Mouse (Mus musculus) c-Kit-positive CD71-positive TER-119-positive erythroid progenitor cells, embryonic 14.5 days (primary cell): ENCODE data around the gene Lmbrd1.
"Not testable (repeated sequence)": the region's sequence is repeated elsewhere in the genome, so short reads cannot be mapped to it uniquely, and the experiment has no call there.

ENCODE experiments used
- DNase-seq: peaks from one replicate; pipeline ENCODE4 v3.0.0-alpha.2; 2013; ENCODE audit warnings: low spot score

The Lmbrd1 gene

GRCm38 (mm10) chr1:24720209-24720608, 41.8 kb downstream of the Lmbrd1 start:
- DNase-seq, result no peak

DNA sequence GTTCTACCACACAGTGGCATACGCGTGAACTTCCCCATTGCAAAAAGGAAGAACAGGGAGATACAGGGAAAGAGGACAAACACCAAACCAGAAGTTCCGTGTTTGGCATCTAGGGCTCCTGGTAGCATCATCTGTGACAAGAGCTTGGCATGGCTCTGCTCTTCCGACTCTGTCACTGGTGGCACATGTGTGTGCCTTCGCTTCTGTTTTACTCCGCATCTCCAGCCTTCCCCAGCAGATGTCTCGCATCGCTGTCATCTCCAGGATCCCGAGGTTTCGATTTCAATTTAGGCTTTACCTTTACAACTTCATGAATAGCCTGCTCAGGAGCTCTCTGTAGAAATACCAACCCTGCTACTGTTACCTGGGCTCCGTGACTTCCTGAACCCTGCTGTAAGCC, 51.4 kb downstream of the Lmbrd1 start:
- DNase-seq, result no peak

- no peak for DNase-seq
Measured at GRCm38 (mm10) chr1:24732286-24732685, 53.9 kb downstream of the Lmbrd1 start.

- DNase-seq, result no peak
Measured at GRCm38 (mm10) chr1:24734866-24735265, 56.4 kb downstream of the Lmbrd1 start.

DNA sequence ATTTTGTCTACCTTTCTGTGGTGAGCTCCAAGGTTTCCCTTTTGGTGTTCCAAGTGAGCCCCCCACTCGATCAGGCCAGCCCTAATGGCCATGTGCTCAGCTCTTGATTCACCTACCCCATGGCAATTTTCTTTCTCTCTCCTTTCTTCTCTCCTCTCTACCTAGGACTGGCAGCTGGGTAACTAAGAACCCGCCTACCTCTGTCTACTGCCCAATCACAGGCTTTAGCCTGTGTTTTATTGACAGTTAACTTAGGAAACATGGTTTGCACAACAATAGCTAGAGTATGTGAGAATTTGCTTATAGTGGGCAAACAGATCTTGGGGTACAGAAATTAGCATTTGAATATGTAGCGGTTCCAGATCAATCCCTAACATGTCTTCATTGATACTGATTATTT, 62.5 kb downstream of the Lmbrd1 start:
- DNase-seq, result no peak

- DNase-seq, result no peak
Measured at GRCm38 (mm10) chr1:24741552-24741951, 63.1 kb downstream of the Lmbrd1 start.

GRCm38 (mm10) chr1:24743191-24743924, 64.9 kb downstream of the Lmbrd1 start:
- DNase-seq, result no peak

- no peak for DNase-seq
Measured at GRCm38 (mm10) chr1:24752715-24753114, 74.3 kb downstream of the Lmbrd1 start.

- DNase-seq, result no peak
Measured at GRCm38 (mm10) chr1:24758516-24758915, 80.1 kb downstream of the Lmbrd1 start.

- no peak for DNase-seq
Measured at GRCm38 (mm10) chr1:24766466-24766865, 88.0 kb downstream of the Lmbrd1 start.

GRCm38 (mm10) chr1:24767197-24767596, 88.8 kb downstream of the Lmbrd1 start:
- not testable (repeated sequence) for DNase-seq

- no peak for DNase-seq
Measured at GRCm38 (mm10) chr1:24773642-24774041, 95.2 kb downstream of the Lmbrd1 start.

- no peak for DNase-seq
Measured at GRCm38 (mm10) chr1:24776576-24776975, 98.1 kb downstream of the Lmbrd1 start.

GRCm38 (mm10) chr1:24793168-24793567, 114.7 kb downstream of the Lmbrd1 start:
- no peak for DNase-seq

- DNase-seq, result not testable (repeated sequence)
Measured at GRCm38 (mm10) chr1:24807971-24808370, 129.5 kb downstream of the Lmbrd1 start.
